Mouse (Mus musculus) liver (tissue): ENCODE results near the gene Stambpl1.

Experiments used
- DNase-seq: peaks from one replicate; pipeline ENCODE4 v3.0.0-alpha.2; 2020; ENCODE audit warnings: mixed read lengths

Stambpl1 gene

DNA sequence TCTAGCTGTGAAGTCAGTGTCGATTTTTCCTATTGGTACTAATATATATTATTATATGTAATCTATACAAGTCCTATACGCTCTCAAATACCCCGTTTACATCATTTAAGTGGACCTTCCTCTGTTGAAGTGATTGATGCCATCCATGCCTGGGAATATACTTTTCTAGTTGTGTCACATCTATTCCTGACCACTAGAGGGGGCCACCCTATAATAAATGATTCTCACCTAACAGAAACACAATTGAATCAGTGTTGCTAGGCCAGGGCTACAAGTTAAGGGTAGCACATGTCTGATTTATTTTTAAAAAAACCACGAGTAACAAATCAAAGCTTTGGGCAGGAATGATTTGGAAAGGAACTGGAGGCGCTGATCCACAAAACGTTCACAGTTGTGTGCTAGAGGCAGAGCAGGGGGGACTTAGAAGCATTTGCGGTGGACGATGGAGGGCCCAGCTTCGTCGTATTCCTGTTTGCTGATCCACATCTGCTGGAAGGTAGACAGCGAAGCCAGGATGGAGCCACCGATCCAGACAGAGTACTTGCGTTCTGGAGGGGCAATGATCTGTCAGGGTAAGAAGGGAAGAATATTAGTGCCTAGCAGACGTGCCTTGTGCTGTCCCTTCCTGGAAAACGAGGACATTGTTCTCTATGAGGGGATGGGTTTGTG lies 49.4 kb downstream of the Stambpl1 start:
- no peak for DNase-seq

DNA sequence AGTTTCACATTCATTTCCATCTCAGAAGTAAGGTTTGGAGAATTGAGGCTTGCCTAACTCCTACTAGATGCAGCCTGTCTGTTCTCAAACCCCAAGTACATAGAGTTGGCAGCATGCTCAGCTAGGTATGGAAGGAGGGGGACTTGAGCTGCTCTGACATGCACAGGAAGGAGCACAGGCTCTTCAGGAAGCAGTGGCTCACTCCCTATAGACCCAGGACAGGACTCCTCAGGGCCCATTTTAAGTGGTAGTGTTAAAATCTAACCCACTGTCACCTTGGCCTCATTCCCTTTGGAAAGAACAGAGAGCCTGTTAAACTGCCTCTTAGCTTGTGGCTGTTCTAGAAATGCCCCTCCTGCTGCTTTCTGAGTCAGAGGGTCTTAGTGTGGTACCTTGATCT lies 50.9 kb downstream of the Stambpl1 start:
- DNase-seq = no peak

DNA sequence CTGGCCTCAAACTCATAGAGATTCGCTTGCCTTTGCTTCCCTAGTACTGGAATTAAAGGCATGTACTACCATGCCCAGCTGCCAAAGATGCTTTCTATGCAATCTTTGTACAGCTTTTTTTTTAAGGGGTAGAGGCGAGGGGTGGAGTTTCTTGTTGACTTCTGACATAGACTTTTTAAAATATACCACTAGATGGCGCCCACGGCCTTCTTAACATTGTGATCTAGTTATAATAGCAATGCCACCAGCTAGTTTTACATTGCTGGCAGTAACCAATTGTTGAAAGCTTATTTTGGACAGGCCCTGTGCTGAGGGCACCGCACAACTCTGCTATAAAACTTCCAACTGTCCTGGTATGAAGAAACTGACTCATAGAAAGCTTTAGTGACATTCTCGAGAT lies 52.0 kb downstream of the Stambpl1 start:
- DNase-seq = peak; percentile 30

DNA sequence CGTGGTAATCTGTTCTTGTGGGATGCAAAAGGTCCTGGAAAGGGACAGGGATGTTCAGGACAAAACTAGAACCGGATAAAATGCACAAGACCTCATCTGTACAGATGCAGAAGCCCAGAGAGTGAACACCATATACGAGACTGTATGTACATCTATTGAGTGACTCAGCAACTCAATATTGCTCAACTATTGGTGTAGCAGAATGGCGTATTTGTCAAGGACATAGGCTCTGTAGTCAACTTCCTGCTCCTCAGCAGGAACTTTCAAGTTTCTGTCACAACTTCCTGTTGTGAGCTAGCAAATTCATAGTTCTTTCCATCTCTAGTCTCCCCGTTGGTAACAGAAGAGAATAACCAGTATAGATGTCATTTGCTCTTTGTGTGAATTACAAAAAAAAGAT lies 56.5 kb downstream of the Stambpl1 start:
- DNase-seq = no peak

DNA sequence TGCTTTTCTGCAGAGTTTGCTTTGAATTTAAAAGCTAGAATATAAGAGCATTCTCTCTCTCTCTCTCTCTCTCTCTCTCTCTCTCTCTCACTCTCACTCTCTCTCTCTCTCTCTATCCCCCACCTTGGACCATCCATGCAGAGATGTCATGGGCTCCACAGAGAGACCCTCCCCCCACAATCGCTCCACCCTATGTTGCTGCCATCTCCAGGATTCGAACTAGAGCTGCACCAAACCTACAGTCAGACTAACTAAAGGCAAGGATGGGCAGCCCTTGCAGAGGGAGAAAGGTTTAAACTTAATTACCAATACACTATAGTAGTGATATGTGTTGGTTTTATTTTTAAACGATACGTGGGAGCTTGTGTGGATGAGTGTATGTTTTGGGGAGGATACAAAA lies 58.6 kb downstream of the Stambpl1 start:
- DNase-seq = no peak

DNA sequence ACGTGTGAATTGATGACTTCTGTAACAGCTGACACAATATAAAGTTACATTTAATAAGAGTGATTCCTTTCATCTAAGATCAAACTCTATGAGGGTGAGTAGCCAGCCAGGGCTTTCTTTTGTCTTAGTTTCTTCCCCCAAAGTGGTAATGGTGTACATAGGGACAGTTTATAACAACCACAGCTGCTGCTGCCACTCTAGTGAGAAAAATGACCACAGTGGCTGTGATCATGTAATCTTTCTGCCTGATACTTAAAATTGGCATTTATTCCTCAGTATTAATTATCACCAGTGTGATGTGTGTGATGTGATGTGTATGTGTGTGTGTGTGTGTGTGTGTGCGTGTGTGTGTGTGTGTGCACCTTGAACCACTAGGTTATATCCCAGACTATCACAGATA lies 59.9 kb downstream of the Stambpl1 start:
- no peak for DNase-seq

DNA sequence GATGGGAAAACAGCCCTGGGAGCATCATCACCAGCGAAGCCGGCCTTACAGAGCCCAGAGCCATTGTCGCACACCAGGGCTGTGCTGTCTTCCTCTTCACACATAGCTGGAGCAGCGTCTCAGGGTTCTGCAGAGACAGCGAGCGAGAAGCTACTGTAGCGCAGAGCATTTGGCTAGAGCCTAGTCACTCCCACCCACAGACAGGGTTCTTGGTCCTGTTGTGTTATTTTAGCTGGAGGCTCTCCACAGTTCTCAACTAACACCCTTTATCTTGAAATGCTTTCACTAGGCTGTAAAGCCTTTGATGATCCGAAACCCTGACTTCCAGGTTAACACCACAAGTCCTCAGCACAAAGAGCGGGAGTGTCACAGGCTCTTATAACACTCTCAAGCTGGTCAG lies 60.4 kb downstream of the Stambpl1 start:
- no peak for DNase-seq

DNA sequence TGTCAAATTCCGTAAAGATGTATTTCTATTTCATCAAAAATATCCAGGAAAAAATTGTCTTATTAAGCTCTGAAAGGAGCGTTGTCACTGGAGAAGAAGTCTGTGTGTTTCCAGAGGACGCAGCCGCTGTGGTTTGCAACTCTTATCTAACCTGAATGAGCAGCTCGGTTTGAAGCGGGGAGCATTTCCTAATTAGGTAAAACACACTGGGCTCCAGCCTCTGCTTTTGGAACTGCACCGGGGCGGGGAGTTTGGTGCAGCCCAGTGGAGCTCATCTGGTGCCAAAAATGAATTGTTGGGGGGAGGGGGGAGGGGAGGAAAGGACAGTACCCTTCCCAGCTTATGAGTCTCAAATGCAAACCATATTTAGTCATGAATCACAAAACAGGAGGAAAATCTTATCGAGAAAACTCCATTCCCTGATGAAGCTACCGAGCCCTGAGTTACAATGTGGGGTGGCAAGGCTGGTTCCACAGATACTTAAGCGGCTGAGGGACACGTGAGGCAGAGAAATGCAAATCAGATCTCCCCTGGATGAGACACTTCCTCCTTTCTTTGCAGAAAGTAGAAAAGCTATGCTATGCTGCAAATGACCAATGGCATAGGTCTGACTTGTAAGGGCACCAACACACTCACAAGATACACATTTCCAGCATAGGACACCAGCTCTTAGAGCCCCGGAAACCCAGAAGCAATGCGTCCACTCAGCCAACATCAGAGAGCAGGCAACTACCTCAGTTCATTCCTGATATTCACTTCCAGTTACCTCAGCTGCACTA lies 62.3 kb downstream of the Stambpl1 start:
- DNase-seq = peak; percentile 27

DNA sequence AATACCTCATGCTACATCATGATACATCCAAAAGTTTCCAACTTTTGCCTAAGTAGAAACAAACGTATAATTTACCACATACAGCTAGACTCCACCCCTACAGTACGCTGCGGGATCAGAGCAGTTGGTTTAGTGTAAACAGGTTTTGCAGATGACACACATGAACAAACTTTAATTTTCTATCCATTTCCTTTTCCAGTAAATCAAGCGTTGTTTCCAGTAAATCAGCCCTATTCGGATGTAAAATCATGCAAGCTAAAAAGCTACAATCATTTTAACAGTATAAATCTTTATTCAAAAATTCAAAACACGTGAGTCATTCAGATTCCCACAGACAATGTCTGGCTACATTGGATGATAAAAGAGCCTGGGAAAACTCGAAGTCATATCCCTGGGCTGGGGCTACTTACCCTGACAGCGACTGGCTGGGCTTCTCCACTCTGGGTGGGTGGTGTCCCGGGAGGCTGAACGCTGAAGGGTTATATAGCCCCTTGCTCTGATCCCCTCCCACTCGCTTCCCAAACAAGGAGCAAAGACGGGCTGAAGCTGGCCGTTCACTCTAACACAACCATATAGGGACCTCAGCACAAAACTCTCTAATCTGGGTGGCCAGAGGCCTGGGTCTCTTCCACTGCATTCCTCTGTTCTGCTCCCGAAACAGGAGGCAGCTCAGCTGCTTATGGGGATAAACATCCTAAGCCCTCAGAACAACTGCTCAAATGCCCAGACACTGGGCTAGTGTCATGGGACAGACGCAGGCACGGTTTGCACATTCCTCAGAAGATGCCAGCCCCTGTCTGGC lies 63.1 kb downstream of the Stambpl1 start, which contains the start of gene Acta2:
Gene Acta2, minus strand, starts transcription at position 711 of the 802 bp plus-strand sequence.
- DNase-seq = peak; percentile 27

DNA sequence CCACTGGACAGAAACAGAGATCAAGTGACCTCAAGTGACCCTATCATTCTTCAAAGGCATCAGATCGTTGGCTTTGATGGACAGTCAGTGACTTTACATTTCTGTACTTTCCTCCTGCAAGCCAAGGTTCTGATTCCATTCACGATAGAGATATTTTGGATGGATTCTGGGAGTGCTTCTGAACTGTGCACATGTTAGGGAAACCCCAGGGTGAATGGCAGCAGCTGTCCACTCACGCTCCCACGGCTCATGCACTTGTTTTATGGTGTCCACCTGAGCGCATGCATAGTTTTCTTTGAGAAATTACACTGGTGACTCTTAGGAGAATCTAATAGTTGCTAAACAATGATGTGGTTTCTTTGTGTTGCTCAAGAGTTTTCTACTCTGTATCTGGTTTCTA lies 64.1 kb downstream of the Stambpl1 start:
- no peak for DNase-seq

DNA sequence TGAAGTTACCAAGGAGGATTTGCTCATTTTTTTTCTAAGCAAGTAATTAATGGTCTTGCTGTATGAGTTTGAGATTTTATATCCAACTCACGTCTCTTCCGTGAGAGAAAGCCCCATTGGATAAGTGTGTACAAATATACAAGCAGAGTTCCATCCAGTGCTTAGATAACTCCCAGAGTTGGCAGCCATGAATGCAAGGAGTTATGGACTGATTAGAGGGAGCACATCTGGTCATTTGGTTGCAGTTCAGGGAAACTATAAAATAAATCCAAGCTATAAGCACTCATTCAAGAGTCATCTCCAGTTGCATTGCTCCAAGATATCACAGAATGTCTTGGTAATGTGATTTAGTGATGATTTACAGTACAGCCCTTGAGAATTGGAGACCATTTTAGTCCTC lies 64.9 kb downstream of the Stambpl1 start:
- no peak for DNase-seq

DNA sequence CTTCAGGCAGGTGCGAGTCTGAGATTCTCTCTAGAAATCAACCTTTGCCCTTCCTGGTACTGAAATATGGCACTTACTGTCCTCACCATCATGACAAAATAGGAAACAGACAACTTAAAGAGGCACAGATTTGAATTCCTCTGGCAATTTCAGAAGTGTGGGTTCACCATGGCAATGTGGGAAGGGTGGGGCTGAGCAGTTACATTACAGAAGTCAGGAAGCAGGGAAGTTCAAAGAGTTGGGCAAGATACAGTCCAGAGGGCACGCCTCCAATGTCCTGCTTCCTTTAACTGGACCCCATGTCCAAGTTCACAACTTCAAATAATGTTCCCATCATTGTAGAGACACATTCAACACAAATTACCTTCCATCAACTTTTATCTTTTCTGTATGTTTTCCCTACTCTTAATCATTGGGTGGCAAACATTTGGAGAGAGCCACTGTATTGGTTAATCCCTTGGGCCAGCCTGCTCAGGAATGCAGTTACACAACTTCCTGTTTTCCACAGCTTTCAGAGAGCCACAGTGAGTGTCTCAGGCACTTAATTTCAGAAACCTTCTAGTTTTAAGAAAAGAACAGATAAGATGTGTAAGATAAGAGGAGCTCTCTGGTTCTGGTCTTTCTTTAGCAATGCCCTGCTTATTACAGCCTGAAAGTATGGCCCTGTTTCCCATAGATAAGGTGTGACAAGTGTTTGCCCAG lies 70.4 kb downstream of the Stambpl1 start:
- no peak for DNase-seq

DNA sequence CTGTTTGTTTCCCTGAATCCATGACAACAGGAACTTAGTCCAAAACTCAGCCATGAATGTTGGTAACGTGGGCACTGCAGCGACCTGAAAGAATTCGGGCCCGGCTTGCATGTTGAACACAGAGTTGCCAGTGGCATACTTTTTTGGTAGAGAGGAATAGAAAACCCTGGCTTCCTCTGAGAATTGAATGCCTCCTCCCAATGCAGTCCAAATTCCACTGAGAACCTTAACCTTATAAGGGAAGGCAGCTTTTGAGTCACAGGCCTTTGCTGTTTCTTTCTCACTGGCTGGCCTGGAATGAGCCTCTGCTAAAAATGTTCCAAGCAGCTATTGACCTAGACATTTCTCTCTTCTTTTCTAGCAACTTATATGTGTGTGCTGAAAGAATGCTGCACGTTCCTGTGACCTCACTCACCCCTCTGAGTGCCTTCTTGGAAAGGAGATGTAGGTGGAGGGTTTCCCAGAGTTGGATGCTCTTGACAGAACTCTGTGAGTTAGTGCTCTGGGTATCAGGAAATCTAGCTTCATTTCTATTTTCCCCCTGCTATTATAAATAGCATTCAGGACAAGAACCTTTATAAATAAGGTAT lies 73.7 kb downstream of the Stambpl1 start:
- no peak for DNase-seq

DNA sequence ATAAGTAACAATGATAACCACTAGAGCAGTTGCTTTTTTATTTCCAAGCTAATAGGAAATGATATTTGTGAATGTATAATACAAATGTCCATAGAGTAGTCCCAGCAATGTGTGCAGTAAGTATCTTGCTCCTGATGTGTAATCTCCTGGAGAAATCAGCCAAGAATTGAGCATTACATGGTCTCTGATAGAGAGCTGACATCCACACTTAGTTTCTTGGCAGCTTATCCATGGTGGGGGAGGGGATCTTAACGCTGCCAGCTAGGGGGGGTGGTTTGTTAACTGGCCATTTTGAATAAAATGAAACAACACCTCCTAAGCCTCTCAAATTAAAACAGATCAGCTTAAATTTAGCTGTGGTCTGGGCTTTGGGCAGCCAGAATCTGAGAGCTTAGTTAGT lies 77.0 kb downstream of the Stambpl1 start:
- DNase-seq = no peak

DNA sequence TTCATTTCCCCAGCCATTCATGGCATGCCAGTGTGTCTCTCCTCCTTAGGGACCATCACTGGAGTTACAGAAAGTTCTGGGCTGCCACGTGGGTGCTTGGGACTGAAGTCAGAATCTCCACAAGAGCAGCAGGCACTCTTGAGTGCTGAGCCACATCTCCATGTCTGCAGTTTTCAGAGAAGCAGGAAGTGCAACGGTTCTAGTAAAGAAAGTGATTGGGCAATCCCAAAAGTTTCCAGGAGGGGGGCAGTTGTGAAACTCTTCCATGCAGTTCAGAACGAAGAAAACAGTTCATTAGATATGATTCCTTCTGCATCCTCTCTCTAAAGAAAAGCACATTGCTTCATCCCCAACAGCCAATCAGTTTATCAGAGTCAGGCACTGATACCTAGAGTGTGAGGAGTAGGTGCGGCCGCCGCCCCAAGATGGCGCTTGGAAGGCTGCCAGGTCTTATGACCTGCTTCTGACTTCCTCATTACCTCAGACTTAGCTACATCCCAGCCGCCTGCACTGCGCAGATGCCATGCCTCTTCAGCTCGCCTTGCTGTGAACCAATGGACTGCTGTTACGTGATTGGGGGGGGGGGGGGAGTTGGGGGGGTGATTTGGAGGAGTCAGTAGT lies 78.2 kb downstream of the Stambpl1 start:
- DNase-seq = no peak

DNA sequence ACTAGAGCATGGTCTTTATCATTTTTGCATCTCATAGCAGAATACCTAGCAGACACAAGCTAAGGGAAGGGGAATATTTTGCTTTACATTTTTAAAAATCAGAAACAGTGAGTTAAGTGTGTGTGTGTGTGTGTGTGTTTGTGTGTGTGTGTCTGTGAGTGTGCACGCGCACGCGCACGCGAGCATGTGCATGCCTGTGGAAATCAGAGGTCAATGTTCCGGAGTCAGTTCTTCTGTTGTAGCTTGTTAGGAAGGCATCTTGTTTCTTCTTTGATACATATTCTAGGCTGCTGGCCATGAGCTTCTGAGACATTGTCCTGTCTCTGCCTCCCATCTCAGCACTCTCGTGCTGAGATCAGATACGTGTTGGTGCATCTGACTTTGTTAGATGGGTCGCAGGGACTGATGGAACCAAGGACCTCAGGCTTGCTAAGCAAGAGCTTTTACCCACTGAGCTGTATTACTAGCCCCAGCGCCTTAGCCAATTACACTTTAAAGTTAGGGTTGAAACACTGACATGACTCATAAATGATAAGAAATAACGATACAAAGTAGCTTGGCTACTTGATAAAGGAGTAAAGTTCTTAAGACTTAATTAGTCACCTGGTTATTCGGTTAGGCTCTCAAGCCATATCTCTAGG lies 78.9 kb downstream of the Stambpl1 start:
- no peak for DNase-seq

DNA sequence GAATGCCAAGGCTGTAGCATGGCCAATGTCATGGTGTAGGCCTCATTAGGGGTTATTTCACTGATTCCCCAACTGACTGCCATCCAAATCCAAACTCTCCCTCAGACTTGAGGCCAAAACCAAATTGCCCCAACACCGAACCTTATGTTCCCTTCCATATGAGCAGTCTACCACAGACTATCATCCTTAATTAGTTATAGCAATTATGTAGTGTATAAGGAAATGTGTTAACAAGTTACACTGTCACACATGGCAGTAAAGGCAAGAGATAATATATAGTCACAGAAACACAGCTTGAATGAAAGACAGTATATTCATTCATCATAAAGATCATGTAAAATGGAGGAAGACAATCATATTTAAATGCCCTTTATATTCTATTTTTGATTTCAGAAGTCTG lies 81.0 kb downstream of the Stambpl1 start:
- DNase-seq = no peak

DNA sequence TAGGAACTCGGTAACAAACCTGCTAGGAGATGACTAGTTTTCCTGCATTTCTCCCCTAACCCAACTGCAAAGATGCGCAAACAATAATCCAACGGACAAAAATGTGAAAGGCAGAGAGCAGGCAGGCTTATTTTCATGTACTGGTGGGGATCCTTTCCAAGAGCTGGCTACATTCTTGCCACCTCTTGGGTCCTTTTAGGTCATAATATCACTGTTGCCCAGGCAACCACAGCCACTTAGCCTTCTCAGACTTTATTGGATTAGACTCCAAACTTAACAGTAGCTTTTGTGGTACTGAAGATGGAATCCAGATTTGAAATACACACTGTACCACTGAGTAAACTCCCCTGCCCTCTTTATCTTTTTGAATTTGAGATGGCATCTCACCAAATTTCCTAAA lies 86.0 kb downstream of the Stambpl1 start:
- DNase-seq = no peak

DNA sequence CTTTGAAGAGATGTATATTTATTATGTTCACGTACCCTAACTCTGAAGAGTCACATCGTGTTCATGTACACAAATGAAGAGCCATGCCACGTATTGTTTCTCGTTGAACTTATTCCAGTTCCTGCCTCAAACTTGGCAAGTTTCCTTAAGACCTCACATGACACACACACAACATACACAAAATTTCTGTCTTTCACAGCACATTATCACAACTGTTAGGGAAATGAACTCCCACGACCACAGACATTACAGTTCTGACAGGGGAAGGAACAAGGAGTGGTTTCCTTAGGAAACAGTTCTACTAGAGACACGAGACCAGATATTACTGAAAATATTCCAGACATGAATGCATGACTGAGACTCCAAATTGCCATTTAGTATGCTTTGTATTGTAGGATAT lies 91.6 kb downstream of the Stambpl1 start:
- DNase-seq = no peak

DNA sequence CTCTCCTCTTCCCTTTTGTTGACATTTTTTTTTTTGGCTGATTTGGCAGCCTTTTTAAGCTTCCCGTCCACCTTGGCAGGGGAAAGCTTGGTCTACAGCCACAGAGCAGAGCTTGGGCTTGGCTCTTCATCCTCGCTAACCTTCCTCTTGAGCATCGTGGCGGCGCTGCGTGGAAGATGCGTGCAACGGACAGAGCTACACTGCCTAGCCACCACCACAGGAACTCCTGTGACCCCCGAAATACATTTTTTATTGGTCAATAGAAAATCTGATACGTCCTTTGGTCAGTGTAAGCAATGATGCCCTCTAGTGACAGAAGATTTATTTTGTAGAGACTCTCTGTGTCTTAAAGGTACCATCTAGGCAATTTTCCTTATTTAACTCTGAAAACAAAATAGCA lies 92.4 kb downstream of the Stambpl1 start:
- no peak for DNase-seq

DNA sequence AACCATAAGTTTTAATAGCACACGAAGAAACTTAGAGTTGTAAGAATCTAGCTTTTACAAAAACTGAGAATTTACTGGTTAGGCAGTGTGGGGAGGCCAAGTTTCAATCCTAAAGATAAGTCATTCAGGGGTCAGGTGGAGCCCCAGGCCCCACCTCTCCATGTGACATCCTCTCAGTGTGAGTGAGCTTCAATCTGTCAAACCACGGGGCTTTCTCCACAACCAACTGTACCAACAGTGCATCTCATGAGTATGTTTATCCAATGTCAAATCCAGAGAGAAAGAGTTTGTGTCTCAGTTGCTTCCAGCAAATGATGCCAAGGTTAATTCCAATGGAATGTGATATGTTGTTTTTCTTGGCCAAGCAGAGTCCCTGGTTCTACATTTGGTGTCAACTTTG lies 92.8 kb downstream of the Stambpl1 start:
- DNase-seq = no peak

DNA sequence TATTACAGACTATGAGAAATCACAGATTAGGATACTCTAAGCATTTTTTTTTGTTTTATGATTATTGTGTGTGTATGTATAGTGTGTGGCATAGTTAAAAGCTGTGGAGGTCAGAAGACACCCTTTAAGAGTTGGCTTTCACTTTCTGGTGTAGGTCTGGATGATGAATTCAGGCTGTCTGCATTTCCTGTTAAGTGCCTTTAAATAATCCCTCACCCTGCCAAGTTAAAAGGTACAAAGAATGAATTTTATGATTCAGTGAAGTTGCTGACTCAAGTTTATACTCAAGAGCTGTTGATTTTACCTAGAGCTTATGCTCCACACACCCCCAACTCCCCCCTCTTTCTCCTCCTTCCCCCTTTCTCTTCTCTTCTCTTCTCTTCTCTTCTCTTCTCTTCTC lies 95.2 kb downstream of the Stambpl1 start:
- no peak for DNase-seq
